Mouse (Mus musculus) lung, postnatal 0 days (tissue): ENCODE results near the gene Stab1.

Source experiments
- CTCF ChIP-seq: IDR thresholded peaks from 2 replicates; pipeline ENCODE4 v1.5.1; 2016; ENCODE audit warnings: antibody characterized with exemption, mild to moderate bottlenecking
- EP300 ChIP-seq: IDR thresholded peaks from 2 replicates; pipeline ENCODE4 v1.6.1; 2016; ENCODE audit warnings: antibody characterized with exemption, mild to moderate bottlenecking, control low read depth

DNA sequence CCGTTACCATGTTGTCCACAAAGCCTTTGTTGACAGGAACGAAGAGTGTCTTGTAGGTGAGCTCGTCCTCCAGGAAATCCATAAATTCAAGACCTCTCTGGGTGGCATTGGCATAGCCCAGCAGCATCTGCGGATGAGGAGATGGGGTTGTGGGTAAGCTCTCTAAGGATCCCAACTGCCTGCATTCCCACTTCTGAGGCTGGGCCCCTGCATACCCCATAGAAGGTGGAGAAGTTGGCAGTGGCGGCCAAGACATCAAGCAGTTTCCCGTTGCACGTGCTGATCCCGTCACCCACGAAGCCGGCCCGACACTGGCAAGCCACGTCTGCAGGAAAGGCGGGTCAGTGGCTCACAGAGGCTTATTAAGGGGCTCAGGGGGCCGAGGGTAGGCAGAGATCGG is 28.3 kb downstream of the Stab1 start:
- TF ChIP-seq CTCF (no peak), EP300 (no peak)
